Mouse (Mus musculus) T-cell, adult 2 months (primary cell): ENCODE measurements around the gene Olfr371.

Experiments used
- DNase-seq: peaks from one replicate; pipeline ENCODE4 v3.0.0; 2022; ENCODE audit warnings: low spot score

Gene Olfr371

GRCm38 (mm10) chr8:85225688-85226087, at the start of gene Olfr371:
TSS of gene Olfr371 (plus strand) at chr8:85225988.
- no peak for DNase-seq

GRCm38 (mm10) chr8:85192346-85192745, 33.4 kb upstream of the Olfr371 start:
- DNase-seq = no peak

GRCm38 (mm10) chr8:85220220-85220619, 5.6 kb upstream of the Olfr371 start:
- DNase-seq = no peak

- DNase-seq = no peak
These were observed 4.8 kb upstream of the Olfr371 start for GRCm38 (mm10) chr8:85220992-85221391.

GRCm38 (mm10) chr8:85227297-85227696, 1.5 kb downstream of the Olfr371 start:
- DNase-seq = no peak
